Mouse (Mus musculus): Measurements from ENCODE around the gene Gm136.
"Not testable (repeated sequence)": the region's sequence is repeated elsewhere in the genome, so short reads cannot be mapped to it uniquely, and the experiment has no call there.

The Gm136 gene

DNA sequence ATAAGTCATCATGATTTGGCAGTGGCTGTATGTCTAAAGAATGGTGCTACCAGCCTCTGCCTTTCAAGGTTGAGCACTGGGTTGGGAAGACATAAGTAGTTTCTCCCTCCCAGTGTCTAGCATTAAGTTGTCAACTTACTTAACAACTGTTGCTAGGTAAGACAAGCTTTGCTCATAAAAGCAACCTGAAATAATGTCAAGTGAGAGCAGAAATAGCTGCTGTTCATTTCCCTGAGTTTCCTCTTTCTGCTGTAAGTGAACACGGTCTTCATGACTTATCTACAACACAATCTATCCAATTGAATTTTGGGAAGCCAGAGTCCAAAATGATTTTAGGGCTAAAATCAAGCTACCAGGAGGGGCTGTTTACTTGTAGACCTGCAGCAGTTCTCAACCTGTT, at the start of gene Gm136:
Gm136 (minus strand) TSS at position 101 of the 400 bp plus-strand sequence.
- no peak for DNase-seq

DNA sequence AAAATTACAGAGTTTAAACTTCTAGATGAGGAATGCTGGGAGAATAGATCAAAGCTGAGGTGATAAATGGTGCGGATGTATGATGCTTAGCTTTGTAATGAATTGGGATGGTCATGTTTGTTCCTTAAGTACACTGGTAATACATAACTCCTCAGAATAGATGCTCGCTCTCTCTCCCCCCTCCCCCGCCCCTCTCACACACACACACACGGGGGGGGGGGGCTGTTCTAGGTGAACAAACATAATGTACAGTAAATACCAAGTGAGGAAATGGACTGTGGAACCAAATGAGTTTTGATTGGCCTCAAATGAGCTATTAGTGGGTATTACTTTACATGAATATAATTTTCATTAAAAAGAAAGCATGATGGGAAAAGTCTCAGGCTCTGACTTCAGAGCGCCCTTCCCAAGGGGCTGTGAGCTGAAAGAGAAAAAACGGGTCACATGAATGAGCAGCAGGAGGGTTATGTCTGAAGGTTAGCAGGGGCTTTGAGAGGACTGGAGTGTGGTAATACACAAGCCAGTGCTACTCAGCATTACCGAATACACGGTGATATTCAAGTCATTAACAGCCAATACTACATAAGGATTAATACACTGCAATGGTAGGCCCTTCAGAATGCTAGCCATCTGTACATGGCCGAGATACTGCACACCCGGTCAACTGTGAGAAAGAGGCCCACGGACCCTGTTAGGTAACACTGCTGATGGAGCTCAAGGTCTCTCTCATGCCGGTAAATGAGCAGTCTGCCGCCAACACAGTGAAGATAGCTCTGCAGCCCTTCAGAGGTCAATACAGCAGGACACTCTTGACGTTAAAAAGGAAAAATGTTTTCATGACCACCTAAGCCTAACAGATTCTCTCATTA, 45.3 kb upstream of the Gm136 start:
- DNase-seq = no peak

DNA sequence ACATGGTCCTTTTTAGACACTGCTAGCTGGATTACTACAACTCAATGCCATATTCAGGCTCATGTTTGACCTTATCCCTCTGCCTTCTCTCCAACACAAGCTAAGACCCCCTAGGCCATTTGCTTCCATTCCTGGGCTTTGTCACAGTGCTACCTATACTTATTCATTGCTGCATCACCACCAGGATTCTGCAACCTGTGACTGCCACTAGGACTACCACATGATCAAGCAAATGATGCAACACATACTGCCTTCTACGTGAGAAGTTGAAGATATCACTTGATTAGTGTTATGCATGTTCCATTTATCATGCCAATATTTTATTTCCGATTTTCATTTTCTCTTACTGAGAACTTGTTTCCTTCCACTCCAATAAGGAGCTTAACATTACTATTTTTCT, 41.9 kb upstream of the Gm136 start:
- no peak for DNase-seq

GRCm38 (mm10) chr4:34797294-34797983, 41.4 kb upstream of the Gm136 start:
- DNase-seq = no peak

DNA sequence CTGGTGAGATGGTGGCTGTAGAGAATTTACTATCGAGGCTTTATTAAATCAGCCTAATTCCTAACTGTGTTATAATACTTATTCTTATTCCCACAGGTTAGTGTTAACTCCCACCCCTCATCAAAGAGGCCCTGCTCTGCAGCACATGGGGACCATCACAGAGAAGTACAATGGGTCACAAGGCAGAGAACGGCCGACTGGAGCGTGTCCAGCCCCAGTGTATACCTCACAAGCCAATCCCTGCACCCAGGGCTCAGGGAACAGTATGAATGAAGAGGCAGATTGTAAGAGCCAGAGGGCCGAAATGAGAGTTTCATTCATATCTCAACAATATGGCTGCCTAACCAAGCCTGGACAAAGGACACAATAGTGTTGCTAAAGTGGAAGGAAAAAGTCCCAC, 40.2 kb upstream of the Gm136 start:
- no peak for DNase-seq

GRCm38 (mm10) chr4:34786476-34786875, 30.4 kb upstream of the Gm136 start:
- DNase-seq = no peak

DNA sequence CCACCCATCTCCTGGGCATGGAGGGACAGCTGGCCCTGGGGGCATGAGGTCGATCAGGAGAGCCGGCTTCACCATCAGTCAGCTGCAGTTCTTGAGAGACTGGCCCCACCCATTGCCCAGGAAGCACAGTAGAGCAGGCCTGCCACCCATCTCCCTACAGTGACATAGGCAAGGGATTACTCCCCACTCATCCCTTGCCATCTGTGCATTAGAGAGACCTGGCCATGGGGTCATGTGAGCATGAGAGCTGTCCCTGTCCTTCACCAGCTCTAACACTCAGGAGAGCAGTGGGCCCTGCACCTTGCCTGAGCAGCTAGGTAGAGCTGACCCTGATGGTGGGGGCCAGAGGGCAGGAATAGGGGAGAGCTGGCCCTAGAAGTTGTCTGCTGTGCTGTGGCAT, 29.6 kb upstream of the Gm136 start:
- DNase-seq = no peak

- no peak for DNase-seq
These were observed 28.8 kb upstream of the Gm136 start for GRCm38 (mm10) chr4:34784865-34785264.

DNA sequence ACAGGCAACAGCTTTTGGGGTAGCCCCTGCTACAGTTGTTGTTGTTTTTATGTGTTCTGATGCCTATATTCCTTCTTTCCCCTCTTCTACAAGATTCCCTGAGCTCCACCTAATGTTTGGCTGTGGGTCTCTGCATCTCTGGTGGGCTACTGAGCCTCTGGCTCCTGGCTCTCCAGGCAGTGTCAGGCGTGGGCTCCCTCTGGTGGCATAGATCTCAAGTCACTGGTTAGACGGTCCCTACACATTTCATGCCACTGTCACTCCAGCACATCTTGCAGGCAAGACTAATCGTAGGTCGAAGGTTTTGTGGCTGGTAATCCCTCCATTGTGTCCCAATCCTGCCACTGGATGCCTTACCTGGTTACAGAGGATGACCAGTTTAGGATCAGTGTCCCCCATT, 26.7 kb upstream of the Gm136 start:
- DNase-seq = no peak

DNA sequence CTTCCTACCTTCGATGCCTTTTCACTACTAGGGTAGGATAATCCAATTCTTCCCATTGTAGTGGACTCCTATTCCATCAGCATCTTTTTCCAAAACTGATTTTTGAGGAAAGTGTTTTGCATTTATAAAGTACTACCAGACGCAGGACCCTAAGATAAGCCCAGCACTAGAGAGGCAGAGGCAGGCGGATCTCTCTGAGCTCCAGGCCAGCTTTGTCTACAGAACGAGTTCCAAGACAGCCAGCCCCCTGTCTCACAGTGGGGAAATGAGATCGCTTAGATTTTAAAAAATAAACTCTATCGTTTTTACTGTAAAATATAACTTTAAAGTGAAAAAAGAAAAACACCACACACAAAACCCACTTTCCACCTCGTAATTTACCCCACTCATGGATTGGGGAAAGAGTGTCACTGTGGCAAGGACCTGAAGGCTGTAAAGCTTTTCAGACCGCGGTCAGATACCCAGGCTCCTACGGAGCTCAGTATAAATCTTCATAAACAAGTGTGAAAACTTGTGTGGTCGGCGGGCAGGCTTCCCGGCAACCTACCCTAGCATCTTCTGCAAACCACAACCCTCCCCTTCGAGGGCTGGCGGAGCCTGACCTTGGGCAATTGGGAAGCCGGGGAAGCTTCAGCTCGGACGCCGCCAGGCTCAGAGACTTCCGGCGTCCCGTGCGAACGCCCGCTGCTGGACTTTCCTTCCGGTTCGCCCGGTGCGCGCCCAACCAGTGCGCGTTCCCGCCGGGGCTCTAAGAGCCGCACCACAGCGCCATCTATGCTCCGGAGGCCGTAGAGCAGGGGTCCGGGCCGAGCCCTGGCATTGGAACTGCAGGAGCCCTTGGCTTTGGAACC, 21.8 kb upstream of the Gm136 start, which contains the start of gene Smim8:
Smim8 (minus strand) TSS at position 747 of the 851 bp plus-strand sequence.
- DNase-seq = peak; percentile 93

DNA sequence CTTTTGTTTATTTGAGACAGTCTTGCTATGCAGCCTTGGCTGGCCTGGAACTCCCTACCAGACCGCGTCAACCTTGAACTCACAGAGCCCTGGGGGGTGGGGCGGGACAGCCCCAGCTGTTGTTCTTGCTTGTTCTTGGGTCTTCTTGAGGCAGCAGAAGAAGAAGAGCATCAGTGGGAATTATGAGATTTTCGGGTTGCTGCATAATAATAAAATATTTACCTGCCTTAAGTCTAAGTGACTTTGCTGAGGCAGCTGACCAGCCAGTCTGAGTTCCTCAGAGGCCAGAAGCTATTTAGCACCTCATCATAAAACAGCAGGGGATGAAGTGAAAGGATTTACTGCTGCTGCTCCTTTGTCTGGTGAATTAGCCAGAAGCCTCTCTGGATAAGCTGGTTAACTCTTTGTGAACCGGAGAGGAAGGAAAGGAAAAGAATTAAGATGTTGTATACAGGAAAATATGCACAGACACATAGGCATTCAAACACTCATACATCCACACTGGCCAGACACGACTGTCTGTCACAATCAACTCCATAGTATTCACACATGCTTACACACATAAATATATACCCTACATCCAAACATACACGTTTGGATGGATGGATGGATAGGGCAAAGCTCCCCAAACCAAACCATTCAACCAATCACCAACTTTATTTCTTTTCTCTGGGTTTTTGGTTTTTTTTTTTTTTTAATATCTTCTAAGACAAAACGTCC, 15.7 kb upstream of the Gm136 start:
- DNase-seq = no peak

DNA sequence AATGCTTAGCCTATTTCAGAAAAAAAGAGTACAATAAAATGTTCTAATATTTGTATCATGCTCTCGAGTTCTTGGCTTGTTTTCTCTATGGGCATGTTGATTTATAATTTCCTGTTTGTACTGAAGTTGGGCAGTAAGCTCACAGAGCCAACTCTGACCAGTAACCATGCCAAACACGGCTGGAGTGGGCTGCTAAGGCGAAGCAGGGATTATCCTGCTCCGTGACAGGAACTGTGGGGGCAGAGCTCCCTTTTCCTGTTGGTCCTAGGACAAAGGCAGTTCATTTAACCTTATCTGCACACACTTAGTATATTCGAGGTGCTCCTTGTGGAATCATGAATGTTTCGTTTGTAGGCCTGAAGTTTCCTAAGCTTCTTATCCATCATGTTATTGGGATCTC, 6.8 kb downstream of the Gm136 start:
- DNase-seq = no peak

- DNase-seq = no peak
These were observed 21.6 kb downstream of the Gm136 start for GRCm38 (mm10) chr4:34734461-34734860.

DNA sequence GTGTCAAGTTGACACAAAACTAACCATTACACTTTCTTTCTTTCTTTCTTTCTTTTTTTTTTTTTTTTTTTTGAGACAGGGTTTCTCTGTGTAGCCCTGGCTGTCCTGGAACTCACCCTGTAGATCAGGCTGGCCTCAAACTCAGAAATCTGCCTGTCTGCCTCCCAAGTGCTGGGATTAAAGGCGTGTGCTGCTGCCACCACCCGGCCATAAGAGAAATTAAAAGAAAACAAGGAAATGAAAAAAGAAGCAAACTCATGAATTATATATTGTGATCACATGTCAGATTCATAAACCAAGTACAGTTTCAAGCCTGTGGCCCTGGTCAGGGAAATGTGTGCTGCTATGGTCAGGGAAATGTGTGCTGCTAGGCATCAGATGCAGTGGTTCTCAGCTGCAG, 22.6 kb downstream of the Gm136 start:
- not testable (repeated sequence) for DNase-seq

- peak; percentile 81 for DNase-seq
These were observed 26.2 kb downstream of the Gm136 start, which contains the start of gene Cfap206 for GRCm38 (mm10) chr4:34729851-34730341. Gene Cfap206, minus strand, starts transcription at chr4:34730206.

GRCm38 (mm10) chr4:34725710-34726109, 30.4 kb downstream of the Gm136 start:
- DNase-seq = not testable (repeated sequence)

DNA sequence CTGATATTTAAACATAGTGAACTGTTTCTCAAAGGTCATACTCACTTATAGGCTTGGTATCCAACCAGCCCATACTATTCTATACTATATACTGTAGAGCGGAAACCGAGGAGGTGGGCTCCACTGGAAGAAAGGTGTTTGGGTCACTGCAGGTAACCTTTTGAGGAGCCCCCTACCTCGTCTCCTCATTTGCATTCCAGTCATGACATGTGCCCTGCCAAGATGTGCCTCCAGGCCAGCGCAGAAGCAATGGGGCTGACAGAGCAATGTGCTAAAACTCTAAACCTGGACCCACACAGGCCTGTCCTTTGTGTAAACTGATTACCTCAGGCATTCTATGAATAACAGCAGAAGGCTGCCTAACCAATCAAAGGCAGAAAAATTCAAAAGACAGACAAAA, 31.8 kb downstream of the Gm136 start:
- no peak for DNase-seq

- no peak for DNase-seq
These were observed 32.9 kb downstream of the Gm136 start for GRCm38 (mm10) chr4:34723186-34723585.

- DNase-seq = no peak
These were observed 35.8 kb downstream of the Gm136 start for GRCm38 (mm10) chr4:34720127-34720895.

DNA sequence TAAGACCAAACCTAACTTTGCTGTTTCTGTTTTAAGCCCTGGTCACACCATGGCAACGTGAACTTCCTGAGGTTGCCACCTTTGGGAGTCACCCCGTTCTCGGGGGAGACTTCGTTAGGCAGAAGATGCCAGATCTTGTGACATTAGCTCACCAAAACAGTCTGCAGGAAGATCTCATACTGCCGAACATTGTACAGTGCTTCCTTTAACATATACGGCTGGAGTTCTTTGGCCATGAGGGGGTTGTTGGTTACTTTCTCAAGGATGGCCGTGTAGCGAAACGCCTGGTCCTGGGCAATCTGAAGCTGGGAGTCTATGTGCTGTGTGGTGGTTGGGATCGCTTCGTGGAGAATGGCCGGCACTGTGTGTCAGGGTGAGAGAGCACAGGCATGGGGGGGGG, 36.6 kb downstream of the Gm136 start:
- no peak for DNase-seq

GRCm38 (mm10) chr4:34715062-34715461, 41.0 kb downstream of the Gm136 start:
- DNase-seq = no peak
